Mouse (Mus musculus): ENCODE data around the gene Ifit2. TPM values are rescaled to one million over a fixed set of nuclear protein-coding genes. Genes with fewer than 3 reads are reported as not detected.
"Not testable (repeated sequence)": the region's sequence is repeated elsewhere in the genome, so short reads cannot be mapped to it uniquely, and the experiment has no call there.

Gene Ifit2
- total RNA-seq, 2 experiments from 2014 or later, result 5.6 to 7.2 TPM

- no peak for DNase-seq (ENCODE audit: low spot score in 2 of 2)
- intact Hi-C loops (cut with DNase I), result no loop called here
These were observed 11.1 kb upstream of the Ifit2 start for GRCm38 (mm10) chr19:34539422-34539821.

- intact Hi-C loops (cut with DNase I), result loop anchor here (5.0 kb wide), 1 partner anchor 209 kb away; no protein-coding TSS in a partner anchor
- no peak for DNase-seq (ENCODE audit: low spot score in 2 of 2)
These were observed 4.3 kb upstream of the Ifit2 start for GRCm38 (mm10) chr19:34546211-34546610.

GRCm38 (mm10) chr19:34547976-34548375 lies 2.5 kb upstream of the Ifit2 start:
- intact Hi-C loops (cut with DNase I), result loop anchor here (1.0 to 5.0 kb wide), 2 partner anchors 89 to 211 kb away; no protein-coding TSS in a partner anchor
- peak; percentile 57 to 77 for DNase-seq (ENCODE audit: low spot score in 2 of 2)

- DNase-seq (ENCODE audit: low spot score in 2 of 2), result no peak
- intact Hi-C loops (cut with DNase I), result loop anchor here (2.0 to 5.0 kb wide), 3 partner anchors 49 to 308 kb away; no protein-coding TSS in a partner anchor
These were observed 325 bp upstream of the Ifit2 start for GRCm38 (mm10) chr19:34550205-34550533.

- no peak for DNase-seq (ENCODE audit: low spot score in 2 of 2)
- intact Hi-C loops (cut with DNase I), result loop anchor here (2.0 to 5.0 kb wide), 3 partner anchors 51 to 310 kb away; no protein-coding TSS in a partner anchor
These were observed 1.5 kb downstream of the Ifit2 start for GRCm38 (mm10) chr19:34551981-34552380.

- intact Hi-C loops (cut with DNase I), result loop anchor here (5.0 kb wide), 2 partner anchors 219 to 311 kb away; no protein-coding TSS in a partner anchor
- no peak for DNase-seq (ENCODE audit: low spot score in 2 of 2)
These were observed 2.5 kb downstream of the Ifit2 start for GRCm38 (mm10) chr19:34553021-34553420.

GRCm38 (mm10) chr19:34553522-34553921 lies 3.0 kb downstream of the Ifit2 start:
- no peak for DNase-seq (ENCODE audit: low spot score in 2 of 2)
- intact Hi-C loops (cut with DNase I), result loop anchor here (5.0 kb wide), 2 partner anchors 219 to 311 kb away; no protein-coding TSS in a partner anchor

- no peak for DNase-seq (ENCODE audit: low spot score in 2 of 2)
- intact Hi-C loops (cut with DNase I), result loop anchor here (5.0 kb wide), 2 partner anchors 218 to 312 kb away; no protein-coding TSS in a partner anchor
These were observed 3.6 kb downstream of the Ifit2 start for GRCm38 (mm10) chr19:34554061-34554460.

- intact Hi-C loops (cut with DNase I), result no loop called here
These were observed 6.1 kb downstream of the Ifit2 start for GRCm38 (mm10) chr19:34556621-34557020.

GRCm38 (mm10) chr19:34562556-34562955 lies 12.1 kb downstream of the Ifit2 start:
- DNase-seq (ENCODE audit: low spot score in 2 of 2), result no peak

More at GRCm38 (mm10) chr19:34556621-34557020, 6.1 kb downstream of the Ifit2 start:
- DNase-seq (ENCODE audit: low spot score in 2 of 2), result no peak

GRCm38 (mm10) chr19:34566178-34566784 lies 15.8 kb downstream of the Ifit2 start:
- no peak for DNase-seq (ENCODE audit: low spot score in 2 of 2)
- intact Hi-C loops (cut with DNase I), result no loop called here

More at GRCm38 (mm10) chr19:34562556-34562955, 12.1 kb downstream of the Ifit2 start:
- intact Hi-C loops (cut with DNase I), result no loop called here

GRCm38 (mm10) chr19:34568988-34569895 lies 18.7 kb downstream of the Ifit2 start:
- no peak for DNase-seq (ENCODE audit: low spot score in 2 of 2)
- intact Hi-C loops (cut with DNase I), result no loop called here

GRCm38 (mm10) chr19:34569896-34570476 lies 19.5 kb downstream of the Ifit2 start:
- intact Hi-C loops (cut with DNase I), result no loop called here

GRCm38 (mm10) chr19:34571080-34571479 lies 20.6 kb downstream of the Ifit2 start:
- intact Hi-C loops (cut with DNase I), result no loop called here
- DNase-seq (ENCODE audit: low spot score in 2 of 2), result no peak

More at GRCm38 (mm10) chr19:34569896-34570476, 19.5 kb downstream of the Ifit2 start:
- no peak for DNase-seq (ENCODE audit: low spot score in 2 of 2)

- no peak for DNase-seq (ENCODE audit: low spot score in 2 of 2)
- intact Hi-C loops (cut with DNase I), result no loop called here
These were observed 23.2 kb downstream of the Ifit2 start for GRCm38 (mm10) chr19:34573650-34574049.

- intact Hi-C loops (cut with DNase I), result no loop called here
- DNase-seq (ENCODE audit: low spot score in 2 of 2), result no peak
These were observed 26.6 kb downstream of the Ifit2 start for GRCm38 (mm10) chr19:34577121-34577520.

- intact Hi-C loops (cut with DNase I), result loop anchor here (2.0 kb wide), 1 partner anchor 24 kb away; the partner anchor contains the start of gene Ifit3b
- DNase-seq (ENCODE audit: low spot score in 2 of 2), result not testable (repeated sequence)
These were observed 32.2 kb downstream of the Ifit2 start for GRCm38 (mm10) chr19:34582696-34583095.

- DNase-seq (ENCODE audit: low spot score in 2 of 2), result peak in 1 of 2 experiments; percentile 19
- intact Hi-C loops (cut with DNase I), result loop anchor here (2.0 kb wide), 1 partner anchor 24 kb away; the partner anchor contains the start of gene Ifit3b
These were observed 32.8 kb downstream of the Ifit2 start, which contains the start of gene Ifit3 for GRCm38 (mm10) chr19:34583126-34583766. Gene Ifit3, plus strand, starts transcription at chr19:34583531.

All from left cerebral cortex, postnatal 25 days (tissue).